ENCODE assay signal across 16 mouse cellular contexts in the genomic region with DNA sequence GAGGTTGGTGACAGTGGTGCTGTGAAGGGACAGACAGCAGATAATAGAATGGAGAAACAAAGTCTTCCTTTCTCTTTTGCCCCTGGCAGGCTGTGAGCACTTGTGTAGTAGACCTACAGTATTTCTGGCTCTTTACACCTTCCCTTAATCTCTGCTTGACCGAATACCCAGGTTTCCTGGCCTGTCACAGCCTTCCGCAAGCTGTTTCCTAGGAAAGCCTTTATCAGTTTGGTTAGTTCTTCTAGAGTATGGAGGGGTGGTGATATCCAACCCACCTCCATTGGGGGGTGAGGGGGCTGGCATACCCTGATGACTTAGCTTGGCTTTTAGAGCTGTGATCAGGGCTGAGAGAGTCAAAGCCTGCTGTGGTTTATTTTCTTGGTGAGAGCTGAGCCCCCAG. TPM values are rescaled to one million over a fixed set of nuclear protein-coding genes. Genes with fewer than 3 reads are reported as not detected.
DNase-seq lines count a peak whose midpoint lies in the region; ATAC-seq and TF ChIP-seq lines count a peak whose summit lies in the region.
"Had no signal": no experiment of that assay in that cellular context is flagged by ENCODE, and none has a peak within 500 bp of the region (broad histone marks: within the 10 kb centered on the region; RNA-seq: fewer than 3 reads in every experiment).

No protein-coding gene starts in this region.

- peaks cover 3% of the 10 kb centered on the region; the same call in 1 of the 2 replicates for H3K27me3 ChIP-seq in heart, embryonic 11.5 days (ENCODE audit: control insufficient read depth, insufficient read depth, low read length)
- H3K27me3 ChIP-seq in megakaryocyte, embryonic 14.5 days (replicated peaks) = no peaks in the 10 kb centered on the region
- no peaks in the 10 kb centered on the region; the same call in 1 of the 2 replicates for H3K27me3 ChIP-seq in intestine, postnatal 0 days (replicated peaks; ENCODE audit: control insufficient read depth, insufficient read depth, low read length)

- no peaks in the 10 kb centered on the region for H3K9me3 ChIP-seq in heart, embryonic 11.5 days (replicated peaks; ENCODE audit: control insufficient read depth, low read length)
- H3K9me3 ChIP-seq in megakaryocyte, embryonic 14.5 days = no peaks in the 10 kb centered on the region
- no peaks in the 10 kb centered on the region for H3K9me3 ChIP-seq in intestine, postnatal 0 days (ENCODE audit: control insufficient read depth)
- H3K9me3 ChIP-seq: embryonic facial prominence, embryonic 10.5 days; liver, embryonic 13.5 days had no signal

- TF ChIP-seq CTCF in layer of hippocampus, adult 2 months (conservative IDR thresholded peaks at IDR 0.05) = no peak
- no peak for TF ChIP-seq CTCF in intestine, postnatal 0 days (IDR thresholded peaks at IDR 0.05; ENCODE audit: low read depth)

- 30% methylated on average over 2 of the region's 2 CpGs for WGBS in heart, embryonic 11.5 days (ENCODE audit: insufficient replicate concordance)
- 70% methylated on average over 2 of the region's 2 CpGs for WGBS in intestine, postnatal 0 days

- ATAC-seq in heart, embryonic 11.5 days (replicated peaks; ENCODE audit: insufficient number of reproducible peaks, low FRiP score, low TSS enrichment) = no peak
- no peak for ATAC-seq in megakaryocyte, adult 5-6 weeks (ENCODE audit: poor library complexity, severe bottlenecking)
- ATAC-seq in intestine, postnatal 0 days = no peak
- ATAC-seq: Patski had no signal

- no peak overlapping the region for H3K9ac ChIP-seq in heart, embryonic 11.5 days (ENCODE audit: low read depth, low read length)
- H3K9ac ChIP-seq in intestine, postnatal 0 days (ENCODE audit: low read depth, low read length) = no peak overlapping the region
- H3K9ac ChIP-seq: liver, embryonic 13.5 days had no signal

- intact Hi-C loops in heart, postnatal 36 days (cut with DNase I) = no loop called here

- H3K36me3 ChIP-seq in heart, embryonic 11.5 days (ENCODE audit: control insufficient read depth, insufficient read depth, low read length) = no peaks in the 10 kb centered on the region
- H3K36me3 ChIP-seq in megakaryocyte, embryonic 14.5 days (replicated peaks; ENCODE audit: low read length) = peaks cover 17% of the 10 kb centered on the region
- H3K36me3 ChIP-seq in intestine, postnatal 0 days (ENCODE audit: control insufficient read depth, insufficient read depth) = no peaks in the 10 kb centered on the region
- H3K36me3 ChIP-seq: embryonic facial prominence, embryonic 10.5 days; liver, embryonic 13.5 days had no signal

- peak overlapping the region; percentile 98 for H3K4me2 ChIP-seq in heart, embryonic 11.5 days
- H3K4me2 ChIP-seq in intestine, postnatal 0 days (replicated peaks; ENCODE audit: low read depth) = peak overlapping the region; percentile 67

- no peaks in the 10 kb centered on the region for H3K4me1 ChIP-seq in heart, embryonic 11.5 days (ENCODE audit: control insufficient read depth, insufficient read depth, low read length)
- H3K4me1 ChIP-seq in megakaryocyte, embryonic 14.5 days = peaks cover 59% of the 10 kb centered on the region
- H3K4me1 ChIP-seq in intestine, postnatal 0 days (replicated peaks; ENCODE audit: control insufficient read depth, insufficient read depth, low read length) = no peaks in the 10 kb centered on the region
- H3K4me1 ChIP-seq: liver, embryonic 13.5 days had no signal

- DNase-seq in heart, postnatal 36 days = no peak
- DNase-seq in layer of hippocampus, adult 2 months (ENCODE audit: low spot score in 2 of 2) = no peak
- no peak for DNase-seq in layer of hippocampus, adult 9-10 months (ENCODE audit: low spot score)
- no peak for DNase-seq in frontal cortex, postnatal 10 days (ENCODE audit: low spot score in 2 of 2)
- DNase-seq: gastrocnemius, postnatal 25 days; kidney, postnatal 10 days; liver, embryonic 13.5 days; right cerebral cortex, postnatal 14 days had no signal

- H3K4me3 ChIP-seq in heart, embryonic 11.5 days (ENCODE audit: low read depth, low read length) = no peak overlapping the region
- H3K4me3 ChIP-seq in layer of hippocampus, adult 2 months = peak overlapping the region; percentile 61
- H3K4me3 ChIP-seq in megakaryocyte, embryonic 14.5 days (replicated peaks) = peak overlapping the region; percentile 98
- no peak overlapping the region for H3K4me3 ChIP-seq in intestine, postnatal 0 days (ENCODE audit: low read depth, low read length)
- H3K4me3 ChIP-seq: erythroblast, embryonic 14.5 days; myocyte had no signal

- H3K27ac ChIP-seq in heart, embryonic 11.5 days (ENCODE audit: low read depth, low read length) = no peak overlapping the region
- H3K27ac ChIP-seq in layer of hippocampus, adult 2 months = peak overlapping the region; percentile 94
- no peak overlapping the region for H3K27ac ChIP-seq in intestine, postnatal 0 days (ENCODE audit: low read depth, low read length)
- H3K27ac ChIP-seq: liver, embryonic 13.5 days had no signal

RNA-seq across cellular contexts. Expression of a gene that starts 1.3 kb away (rescaled TPM):
- 1.5 and 1.9 TPM in 2 replicates for polyA plus RNA-seq in heart, embryonic 11.5 days (2014; fragmentation: Nextera tagmentation; extraction: Ambion mirVana)
- total RNA-seq in heart, postnatal 36 days (2021) = under 1 TPM; 0.41 to 0.42 TPM
- 10 to 100 TPM; 32.9 to 35.8 TPM for total RNA-seq in layer of hippocampus, adult 2 months (2021)
- 14.3 and 15.8 TPM in 2 replicates for polyA plus RNA-seq in megakaryocyte, embryonic 14.5 days (2012; ENCODE audit: insufficient read depth, low replicate concordance)
- total RNA-seq in megakaryocyte, adult 5-6 weeks (2015) = not detected in 2 replicates
- total RNA-seq in megakaryocyte, adult 5-6 weeks (2017) = not detected in 2 replicates
- 2.1 and 2.9 TPM in 2 replicates for polyA plus RNA-seq in intestine, postnatal 0 days (2015; fragmentation: Nextera tagmentation; extraction: Ambion mirVana)
- polyA plus RNA-seq: myocyte, Patski had no signal

Comparison
In these comparisons a context has a peak if more than half of its experiments do, and no peak if none do; other contexts are left out.
1. H3K4me3 ChIP-seq: peak in layer of hippocampus, adult 2 months (single experiment) and megakaryocyte, embryonic 14.5 days (single experiment); none in heart, embryonic 11.5 days (single experiment) and intestine, postnatal 0 days (single experiment).
2. RNA of a gene that starts 1.3 kb away (total RNA-seq): 32.9 to 35.8 TPM in layer of hippocampus, adult 2 months; 0.41 to 0.42 TPM in heart, postnatal 36 days and not detected in megakaryocyte, adult 5-6 weeks; every median in the first group is over 10 times any median in the second.